Mouse (Mus musculus) yolk sac, embryonic 10.5 days (tissue): Measurements from ENCODE around the gene Naaladl1.

Experiments
- DNase-seq: peaks from one replicate; pipeline ENCODE4 v3.0.0-alpha.2; 2017; ENCODE audit warnings: low spot score

Naaladl1 gene

DNA sequence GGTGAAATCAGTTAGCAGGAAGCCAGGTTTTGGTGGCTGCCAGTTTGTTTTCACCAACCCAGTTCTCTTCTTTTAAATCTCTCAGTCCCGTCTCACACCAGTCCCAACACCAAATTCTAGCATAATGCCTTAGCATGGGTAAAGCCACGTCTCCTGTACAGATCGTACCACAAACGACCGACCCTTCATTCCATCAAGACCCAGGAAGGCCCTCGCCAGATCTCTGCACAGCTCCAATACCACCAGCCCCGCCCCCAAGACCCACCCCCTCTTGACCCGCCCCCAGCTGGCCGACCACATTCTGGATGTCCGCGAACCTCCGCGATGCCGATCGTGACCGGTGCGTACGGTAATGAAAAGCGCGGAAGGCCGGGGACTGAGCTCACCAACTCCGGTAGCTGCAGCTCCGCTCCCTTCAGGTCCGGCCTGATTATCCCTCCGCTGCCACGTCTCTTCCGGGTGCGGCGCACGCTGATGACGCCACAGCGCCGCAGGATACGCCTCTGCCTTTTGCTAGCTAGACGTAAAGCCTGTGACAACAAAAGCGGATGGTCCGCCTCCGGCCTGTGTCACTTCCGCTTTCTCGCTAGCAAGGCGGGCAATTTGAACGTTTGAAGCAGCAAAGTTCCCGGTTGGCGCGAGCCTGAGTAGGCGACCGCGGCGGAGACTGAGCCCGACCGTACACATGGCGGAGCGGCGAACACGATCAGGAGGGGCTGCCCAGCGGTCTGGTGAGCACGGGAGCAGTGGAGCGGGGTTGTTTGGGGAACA, 20.9 kb upstream of the Naaladl1 start, which contains the start of the genes Zfpl1 and Cdca5:
Zfpl1 (minus strand) TSS at position 479 of the 771 bp plus-strand sequence.
Cdca5 (plus strand) TSS at position 506 of the 771 bp plus-strand sequence.
- peak; percentile 95 for DNase-seq

DNA sequence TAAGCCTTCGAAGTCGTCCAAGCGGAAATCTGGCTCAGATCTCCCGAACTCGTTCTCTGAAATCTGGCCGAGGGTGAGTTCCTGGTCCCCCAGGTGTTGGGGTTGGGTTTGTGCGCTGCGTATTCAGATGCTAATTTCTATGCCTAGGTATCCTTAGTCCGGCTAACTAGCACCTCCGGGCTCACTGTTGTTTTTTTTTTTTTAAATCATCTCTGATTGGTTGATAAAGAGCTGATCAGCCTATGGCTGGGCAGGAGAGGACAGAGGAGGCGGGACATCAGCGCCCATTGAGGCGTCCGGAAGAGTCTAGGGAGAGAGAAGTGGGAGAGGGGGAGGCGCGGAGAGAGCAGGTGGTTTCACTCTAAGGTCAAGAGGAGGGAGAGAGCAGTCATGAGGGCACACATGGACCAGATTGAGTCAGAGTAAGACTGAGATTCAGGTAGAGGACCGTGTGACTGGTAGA, 20.1 kb upstream of the Naaladl1 start:
- DNase-seq: peak; percentile 86

DNA sequence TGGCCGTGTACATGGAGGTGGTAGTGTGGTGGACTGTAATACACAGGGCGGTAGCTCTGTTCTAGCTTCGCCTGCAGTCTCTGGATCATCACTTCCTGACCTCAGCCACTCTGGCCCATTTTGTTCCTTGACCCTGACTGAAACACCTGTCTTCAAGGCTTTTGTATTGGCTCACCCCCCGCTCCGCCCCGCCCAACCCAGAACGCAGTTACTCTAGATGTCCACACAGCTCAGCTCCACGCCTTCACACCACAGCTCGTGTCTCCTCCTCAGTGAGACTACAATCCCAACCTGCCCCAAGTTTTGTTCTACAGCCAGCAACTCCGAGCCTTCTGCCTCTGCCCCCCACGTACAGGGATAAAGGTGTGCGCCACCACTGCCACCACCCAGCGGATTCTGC, 16.7 kb upstream of the Naaladl1 start:
- DNase-seq: no peak

DNA sequence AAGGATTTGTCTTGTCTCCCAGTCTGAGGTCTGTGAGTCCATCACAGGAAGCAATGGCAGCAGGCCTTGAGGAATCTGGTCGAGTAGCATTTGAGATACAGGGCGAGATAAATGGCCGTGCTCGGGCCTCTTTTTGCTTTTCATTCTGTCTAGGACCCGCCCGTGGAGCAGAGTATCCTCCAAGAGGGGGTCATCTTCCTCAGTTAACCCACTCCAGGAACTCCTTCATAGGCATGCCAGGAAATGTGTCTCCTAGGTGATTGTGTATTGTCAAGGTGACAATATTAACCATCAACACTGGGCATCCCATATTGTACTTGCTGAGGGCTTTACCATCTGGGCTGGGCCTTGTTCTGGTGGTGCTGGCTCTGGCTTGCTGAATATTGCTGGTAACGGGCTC, 11.5 kb upstream of the Naaladl1 start, which contains the start of gene AC131692.1:
AC131692.1 (plus strand) TSS at position 301 of the 400 bp plus-strand sequence.
- no peak for DNase-seq

DNA sequence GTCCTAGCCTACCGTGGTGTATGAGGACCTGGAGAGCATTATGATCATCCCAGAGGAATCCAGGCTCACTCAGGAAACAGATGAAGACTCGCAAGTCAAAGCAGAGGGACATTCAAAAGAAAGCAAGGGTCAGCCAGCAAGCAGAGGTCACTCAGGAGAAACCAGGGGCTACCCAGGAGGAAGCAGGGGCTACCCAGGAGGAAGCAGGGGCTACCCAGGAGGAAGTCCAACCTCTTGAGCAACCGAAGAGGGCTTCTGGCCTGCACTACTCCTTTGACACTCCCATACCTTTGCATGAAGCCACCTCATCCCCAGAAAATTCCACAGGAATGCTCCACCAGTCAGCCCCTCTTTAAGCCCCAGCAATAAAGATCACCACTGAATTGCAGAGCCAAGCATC, 7.7 kb upstream of the Naaladl1 start:
- DNase-seq: no peak

DNA sequence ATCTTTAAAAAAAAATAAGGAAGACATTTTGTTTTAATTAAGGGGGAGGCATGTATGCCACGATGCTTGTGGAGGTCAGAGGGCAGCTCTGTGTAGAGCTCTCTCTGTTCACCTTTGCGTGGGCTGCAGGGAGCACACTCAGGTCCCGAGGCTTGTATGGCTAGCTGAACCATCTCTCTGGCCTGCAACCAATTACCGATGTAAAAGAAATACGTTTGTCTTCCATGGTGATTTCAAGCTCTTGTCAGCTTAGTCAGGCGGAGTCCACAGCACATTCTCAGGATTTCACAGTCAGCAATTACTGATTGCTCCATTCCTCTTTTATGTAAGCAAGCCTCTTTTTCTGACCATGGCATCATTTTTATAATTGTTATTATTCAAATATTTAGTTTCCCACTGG, 4.4 kb upstream of the Naaladl1 start:
- no peak for DNase-seq

DNA sequence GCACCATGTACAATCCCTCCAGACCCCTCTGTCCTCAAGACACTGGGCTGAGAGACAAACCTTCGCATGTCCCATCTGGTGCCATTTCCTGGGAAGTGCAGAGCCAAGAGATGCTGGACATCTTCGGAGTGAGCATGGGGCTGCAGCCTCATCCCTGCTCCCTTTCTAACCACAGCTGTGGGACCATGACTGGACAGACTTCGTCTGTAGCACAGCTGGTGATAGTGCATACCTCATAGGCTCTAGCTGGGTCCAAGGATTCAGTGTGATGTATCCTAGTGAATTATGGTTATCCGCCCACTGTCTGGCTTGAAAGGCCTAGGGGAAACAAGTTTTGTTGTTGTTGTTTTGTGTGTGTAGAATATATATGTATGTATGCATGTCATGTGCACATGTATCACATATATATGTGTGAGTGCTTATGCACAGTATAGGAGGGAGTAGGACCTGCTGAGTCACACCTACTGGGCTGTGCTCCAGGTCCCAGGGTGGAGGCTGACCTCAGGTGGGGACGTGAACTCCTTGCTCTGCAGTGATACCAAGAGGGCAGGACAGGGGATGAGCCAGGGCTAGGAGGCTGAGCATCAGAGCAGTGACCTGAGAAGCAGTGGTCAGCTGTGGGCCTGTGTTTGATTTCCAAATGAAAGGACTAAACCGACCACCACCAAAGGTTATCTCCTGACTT, 3.3 kb upstream of the Naaladl1 start:
- no peak for DNase-seq

DNA sequence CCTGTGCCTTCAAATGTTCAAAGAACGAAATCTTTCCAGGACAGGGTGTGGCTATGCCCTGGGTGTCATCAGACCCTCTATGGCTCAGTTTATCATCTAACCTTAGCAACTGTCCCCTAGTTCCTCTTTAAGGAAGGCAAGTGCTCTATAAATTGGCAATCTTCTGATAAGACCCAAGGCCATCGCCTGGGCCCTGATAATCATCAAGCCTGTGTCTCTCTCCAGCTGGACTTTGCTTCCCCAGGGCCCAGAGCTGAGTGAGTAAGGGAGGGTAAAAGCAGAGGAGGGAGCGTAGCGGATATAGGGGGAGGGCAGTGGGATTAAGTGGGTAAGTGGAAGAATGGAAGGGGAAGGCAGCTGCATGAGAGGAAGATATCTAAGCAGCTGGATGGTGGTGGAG, 1.1 kb upstream of the Naaladl1 start:
- peak; percentile 71 for DNase-seq

DNA sequence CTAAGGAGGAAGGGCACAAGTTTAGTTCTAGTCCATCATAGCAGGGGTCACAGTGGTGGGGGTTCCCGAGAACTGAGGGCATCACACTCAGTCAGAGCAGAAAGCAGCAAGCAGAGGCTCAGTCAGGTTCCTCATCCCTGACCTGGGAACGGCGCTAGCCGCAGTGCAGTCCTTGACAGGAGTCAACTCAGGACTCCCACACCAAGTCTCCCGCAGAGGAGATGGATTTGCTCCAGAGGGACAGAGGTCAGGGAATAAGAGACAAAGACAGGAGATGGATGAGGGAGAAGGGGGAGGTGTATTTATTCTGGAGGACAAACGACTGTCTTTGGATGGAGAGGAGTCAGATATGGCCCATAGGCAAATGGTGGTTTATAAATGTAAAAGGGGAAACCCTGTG, 7.5 kb downstream of the Naaladl1 start:
- no peak for DNase-seq

DNA sequence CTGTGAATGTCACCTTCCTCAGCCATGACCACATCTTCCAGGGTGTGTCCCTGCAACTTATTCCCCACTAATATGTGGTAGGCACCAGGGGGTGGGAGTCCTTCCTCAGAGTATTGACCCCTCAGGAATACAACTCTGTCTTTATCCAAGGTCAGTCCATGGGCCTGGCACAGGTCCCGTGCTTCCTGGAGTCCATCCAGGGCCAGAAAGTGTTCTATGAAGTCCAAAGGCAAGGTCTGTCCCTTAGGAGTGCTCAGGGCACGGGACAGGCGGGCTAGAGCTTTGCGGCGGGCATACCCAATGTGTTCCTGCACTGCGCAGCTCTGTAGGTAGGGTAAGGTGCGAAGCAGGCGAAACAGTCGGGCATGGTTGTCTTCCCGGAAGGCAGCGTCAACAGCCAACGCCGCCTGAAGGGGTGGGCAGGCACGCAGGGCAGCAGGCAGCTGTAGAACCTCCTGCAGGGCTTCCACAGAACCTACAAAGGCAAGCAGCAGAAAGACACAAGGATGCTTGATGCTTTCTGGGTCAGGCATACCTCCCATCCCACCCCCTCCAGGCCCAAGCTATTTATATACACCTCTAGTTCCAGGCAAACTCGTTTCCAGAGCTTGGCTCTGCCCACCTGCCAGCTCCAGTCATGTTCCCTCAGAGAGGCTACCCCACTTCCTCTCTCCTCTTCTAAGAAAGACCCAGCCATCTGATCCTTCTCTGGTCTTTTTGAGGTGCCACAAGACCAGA, 10.7 kb downstream of the Naaladl1 start:
- DNase-seq: no peak

DNA sequence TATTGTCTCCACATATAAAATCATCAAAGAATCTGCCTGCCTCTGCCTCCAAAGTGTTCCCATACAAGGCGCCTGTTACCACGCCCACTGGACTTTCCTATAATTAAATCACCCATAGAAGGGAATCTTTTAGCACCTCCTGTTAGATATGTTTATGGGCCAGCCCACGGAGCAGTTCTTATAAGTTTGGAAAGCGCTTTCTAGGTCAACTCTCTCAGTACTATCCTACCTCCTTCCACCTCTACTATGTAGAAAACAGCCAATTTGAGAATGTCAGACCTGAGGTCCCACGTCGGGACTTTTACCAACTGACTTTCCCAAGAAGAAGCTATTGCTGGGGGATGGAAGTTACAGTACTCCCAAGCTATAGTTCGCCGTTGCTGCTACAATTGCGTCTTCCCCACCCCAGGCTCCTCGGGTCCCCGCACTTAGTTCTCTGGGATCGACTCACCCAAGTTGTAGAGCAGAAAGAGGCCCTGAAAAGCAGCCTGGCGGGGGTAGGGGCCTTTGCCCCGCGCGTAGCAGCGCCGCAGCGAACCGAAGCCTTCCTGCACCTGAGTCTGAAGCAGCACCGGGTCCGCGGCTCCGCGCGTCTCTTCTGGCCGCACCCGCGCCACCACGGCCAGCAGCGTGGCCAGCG, 11.9 kb downstream of the Naaladl1 start:
- no peak for DNase-seq

DNA sequence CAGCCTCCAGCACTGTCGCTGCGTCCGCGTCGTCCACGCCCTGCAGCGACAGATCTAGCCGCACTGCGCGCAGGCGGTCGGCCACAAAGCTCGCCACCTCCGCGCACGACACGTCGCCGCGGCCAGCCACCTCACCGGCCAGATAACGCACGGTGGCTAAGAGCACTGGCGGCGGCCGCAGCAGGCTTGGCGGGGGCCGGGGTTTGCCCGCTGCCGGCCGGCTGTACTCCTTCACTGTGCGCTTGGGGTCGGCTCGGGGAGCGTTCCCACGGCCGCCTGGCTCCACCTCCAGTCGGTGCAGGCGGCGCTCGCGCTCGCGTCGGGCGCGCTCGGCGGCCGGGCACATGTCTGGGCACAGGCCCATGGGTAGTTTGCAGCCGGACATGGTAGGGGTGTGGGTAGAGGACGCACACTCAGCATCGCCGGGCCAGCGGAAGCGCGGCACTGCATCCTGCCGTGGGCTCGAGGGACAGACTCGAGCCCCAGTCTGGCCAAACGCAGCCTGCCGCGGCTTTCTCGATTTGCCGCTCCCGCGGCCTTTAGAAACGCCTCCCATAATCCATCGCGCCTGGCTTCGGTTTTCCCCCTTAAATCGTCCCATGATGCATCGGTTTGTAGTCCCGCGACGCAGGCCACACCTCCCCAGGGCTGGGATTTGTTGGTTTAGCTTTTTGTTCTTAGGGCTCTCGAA, 12.5 kb downstream of the Naaladl1 start, which contains the start of gene Sac3d1:
Sac3d1 (minus strand) TSS at position 665 of the 691 bp plus-strand sequence.
- DNase-seq: peak; percentile 95

DNA sequence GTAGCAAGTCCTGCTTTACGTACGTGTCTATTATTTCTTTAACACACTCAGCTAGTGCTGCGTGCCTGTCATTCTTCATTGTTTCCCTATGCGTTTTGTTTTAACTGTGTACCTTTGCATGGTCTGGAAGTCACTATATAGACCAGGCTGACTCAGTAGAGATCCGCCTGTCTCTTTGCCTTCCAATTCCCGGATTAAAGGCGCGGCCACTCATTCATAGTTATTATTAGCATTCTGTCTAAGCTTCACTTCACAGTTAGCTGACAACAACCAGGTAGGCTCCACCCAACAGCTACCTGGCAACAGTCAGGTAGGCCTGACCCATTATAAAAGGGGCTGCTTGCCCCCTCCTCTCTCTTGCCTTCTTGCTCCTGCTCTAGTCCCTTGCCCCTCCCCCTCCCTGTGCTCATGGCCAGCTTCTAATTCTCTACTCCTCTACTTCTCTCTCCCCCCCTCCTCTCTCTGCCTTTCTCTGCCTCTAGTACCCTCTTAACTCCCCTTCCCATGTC, 13.1 kb downstream of the Naaladl1 start:
- DNase-seq: no peak

DNA sequence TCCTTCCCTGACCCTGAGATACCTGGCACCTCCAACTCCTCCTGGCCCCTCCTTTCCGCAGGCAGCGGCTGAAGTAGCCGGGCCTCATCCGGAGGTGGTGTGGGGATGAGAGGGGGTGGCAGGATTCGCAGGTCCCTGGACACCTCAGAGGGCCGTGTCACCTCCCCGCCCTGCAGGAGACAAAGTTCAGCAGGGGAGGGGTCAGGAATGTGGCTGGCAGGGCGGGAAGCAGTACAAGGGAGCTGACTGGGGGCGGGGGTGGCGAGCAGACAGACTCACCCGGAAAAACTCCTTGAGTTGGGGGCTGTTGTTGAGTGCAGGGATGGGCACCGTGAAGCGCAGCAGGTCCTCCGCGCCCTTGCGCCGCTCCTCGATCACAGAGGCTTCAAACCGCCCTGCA, 16.2 kb downstream of the Naaladl1 start:
- DNase-seq: peak; percentile 89

DNA sequence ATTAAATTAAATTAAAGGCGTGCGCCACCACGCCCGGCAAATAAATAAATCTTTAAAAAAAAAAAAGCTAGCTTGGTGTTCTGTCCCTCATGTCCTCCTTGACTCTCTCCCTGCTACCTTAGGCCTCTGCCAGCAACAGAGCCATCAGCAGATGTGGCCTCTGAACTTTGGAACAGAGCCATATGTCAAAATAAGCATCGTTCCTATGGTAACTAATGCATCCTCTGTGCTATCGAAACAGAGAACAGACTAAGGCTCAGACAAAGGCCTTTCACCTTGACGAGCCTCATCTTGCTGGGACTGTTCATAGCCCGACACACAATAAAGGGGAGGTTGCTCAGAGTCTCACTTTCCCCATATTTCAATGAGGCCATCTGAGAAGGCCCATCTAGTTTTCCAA, 17.7 kb downstream of the Naaladl1 start:
- DNase-seq: peak; percentile 52

DNA sequence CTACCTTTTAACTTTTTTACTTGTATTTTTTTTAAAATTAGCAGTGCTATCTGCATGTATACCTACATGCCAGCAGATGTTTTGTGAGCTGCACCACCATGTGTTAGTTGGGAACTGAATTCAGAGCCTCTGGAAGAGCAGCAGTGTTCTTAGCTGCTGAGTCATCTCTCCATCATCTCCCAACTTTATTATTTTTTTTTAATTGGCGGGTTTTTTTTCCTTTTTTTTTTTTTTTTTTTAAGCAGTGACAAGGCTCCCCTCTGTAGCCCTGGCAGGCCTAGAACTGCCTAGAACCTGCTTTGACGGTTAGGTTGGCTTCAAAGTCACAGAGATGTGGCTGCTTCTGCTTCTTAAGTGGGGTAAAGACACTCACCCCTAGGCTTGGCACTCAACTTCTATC, 19.3 kb downstream of the Naaladl1 start:
- DNase-seq: no peak

DNA sequence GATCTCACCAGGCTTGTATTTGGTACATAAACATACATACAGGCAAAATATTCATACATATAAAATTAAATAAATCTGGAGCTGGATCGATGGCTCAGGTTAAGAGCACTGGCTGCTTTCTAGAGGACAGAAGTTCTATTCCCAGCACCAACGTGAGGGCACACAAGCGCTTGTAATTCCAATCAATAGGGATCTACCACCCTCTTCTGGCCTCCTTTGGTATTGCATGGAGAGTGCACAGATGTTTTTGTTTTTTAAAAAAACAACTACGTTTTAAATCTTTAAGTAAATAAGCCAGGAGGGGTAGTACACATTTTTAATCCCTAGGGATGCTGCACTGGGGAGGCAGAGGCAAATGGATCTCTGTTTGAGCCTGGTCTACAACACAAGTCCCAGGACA, 20.7 kb downstream of the Naaladl1 start:
- DNase-seq: no peak

DNA sequence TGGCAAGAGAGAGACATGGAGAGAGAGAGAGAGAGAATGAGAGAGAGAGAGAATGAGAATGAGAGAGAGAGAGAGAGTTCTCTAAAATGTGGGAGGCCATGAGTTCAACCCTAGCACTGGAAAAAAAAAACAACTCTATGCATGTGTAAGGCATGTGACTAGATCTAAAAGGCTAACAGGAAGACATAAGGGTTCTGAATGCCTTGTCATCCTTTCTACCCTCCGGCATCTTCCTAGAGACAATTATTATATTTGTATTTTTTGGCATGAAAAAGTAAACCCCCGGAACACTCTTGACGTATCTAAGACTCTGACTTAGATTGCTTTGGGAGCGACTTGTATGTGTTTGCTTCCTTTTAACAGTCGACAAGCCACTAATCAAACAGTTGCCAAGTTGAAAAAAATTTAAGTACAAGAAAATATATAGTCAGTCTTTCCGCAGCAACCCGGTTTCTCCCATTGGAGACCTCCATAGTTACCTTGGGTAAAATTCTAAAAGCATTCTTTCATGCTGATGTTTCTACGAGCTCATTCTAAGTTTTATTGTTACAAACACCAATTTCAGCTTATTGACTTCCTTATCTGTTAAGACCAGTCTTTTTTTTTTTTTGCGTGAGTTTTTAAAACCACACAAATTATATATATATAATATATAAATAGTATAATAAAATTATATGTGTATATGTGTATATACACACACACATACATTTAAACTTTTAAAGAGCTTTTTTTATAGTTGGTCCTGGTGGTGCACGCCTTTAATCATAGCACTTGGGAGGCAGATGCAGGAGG, 21.4 kb downstream of the Naaladl1 start:
- DNase-seq: no peak

DNA sequence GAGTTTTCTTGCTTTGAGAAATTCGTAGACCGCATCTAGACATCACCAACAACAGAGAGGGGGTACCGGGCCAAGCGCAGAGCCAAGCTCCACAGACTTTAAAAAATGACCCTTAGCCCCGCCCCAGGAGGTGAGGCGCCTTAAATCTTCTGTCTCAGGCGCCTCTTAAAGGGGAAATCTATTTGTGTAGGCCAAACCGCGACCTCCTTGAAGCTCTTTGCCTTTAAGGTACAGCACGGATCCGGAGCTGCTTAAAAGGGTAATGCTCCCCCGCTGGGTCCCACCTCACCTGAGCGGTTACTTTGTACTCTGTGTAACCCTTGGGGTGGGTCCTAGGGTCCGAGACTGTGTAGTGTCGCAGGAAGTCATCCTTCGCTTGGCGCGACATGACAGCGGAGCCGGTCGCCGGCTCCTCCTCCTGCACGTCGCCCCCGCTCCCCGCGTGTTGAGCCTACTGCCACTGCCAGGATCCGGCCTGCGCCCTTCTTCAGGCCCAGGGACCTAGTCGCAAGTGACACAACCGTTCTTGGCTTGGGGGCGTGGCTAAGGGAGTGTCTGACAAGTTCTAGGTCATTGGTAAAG, 22.3 kb downstream of the Naaladl1 start, which contains the start of gene Snx15:
Snx15 (minus strand) TSS at position 545 of the 582 bp plus-strand sequence.
- peak; percentile 96 for DNase-seq
